8 mouse cellular contexts compared by ENCODE assay signal in the genomic region with DNA sequence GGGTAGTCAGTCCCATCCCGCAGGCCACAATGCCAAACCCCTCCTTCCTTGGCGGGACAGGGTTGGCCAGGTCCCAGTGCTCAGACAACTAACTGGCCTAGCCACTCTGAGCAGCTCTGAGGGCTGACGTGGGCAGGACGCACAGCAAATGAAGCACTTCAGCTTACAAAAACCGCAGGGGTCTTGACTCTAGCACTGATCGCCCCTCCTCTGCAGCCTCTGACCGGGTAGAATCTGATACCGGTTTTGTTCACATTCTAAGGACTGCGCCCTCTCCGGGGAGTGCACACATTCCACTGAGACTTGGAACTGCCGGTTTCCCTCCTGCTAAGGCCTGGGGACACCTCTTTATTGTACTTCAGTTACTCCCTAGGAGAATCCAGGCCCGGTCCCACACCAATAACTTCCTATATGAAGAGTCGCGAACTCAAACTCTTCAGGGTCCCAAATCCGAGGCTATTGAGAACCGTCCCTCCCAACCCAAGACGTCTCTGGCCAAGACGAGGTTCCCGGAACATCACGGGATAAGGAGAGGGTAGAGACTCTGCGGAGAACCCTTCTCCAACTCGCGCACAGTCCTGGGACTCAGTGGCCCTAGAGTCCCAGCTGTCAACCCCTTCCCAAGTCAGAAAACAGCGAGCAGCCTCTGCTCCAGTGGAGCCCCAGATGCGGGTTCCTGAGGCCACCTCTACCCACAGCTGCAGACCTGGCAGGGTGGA. TPM values are rescaled to one million over a fixed set of nuclear protein-coding genes. Genes with fewer than 3 reads are reported as not detected.
DNase-seq lines count a peak whose midpoint lies in the region; ATAC-seq lines count a peak whose summit lies in the region.

No protein-coding gene starts in this region.

- H3K9ac ChIP-seq in forebrain, embryonic 16.5 days (replicated peaks; ENCODE audit: low read depth, low read length), result peak overlapping the region; percentile 38
- peak overlapping the region; percentile 47; the same call in 1 of the 2 replicates for H3K9ac ChIP-seq in hindbrain, embryonic 11.5 days (ENCODE audit: low read depth, low read length)

- H3K27ac ChIP-seq in forebrain, embryonic 16.5 days (ENCODE audit: low read length), result no peak overlapping the region
- no peak overlapping the region for H3K27ac ChIP-seq in hindbrain, embryonic 11.5 days (ENCODE audit: low read depth, low read length)

- no peaks in the 10 kb centered on the region for H3K9me3 ChIP-seq in forebrain, embryonic 16.5 days (ENCODE audit: control insufficient read depth, low read length)
- no peaks in the 10 kb centered on the region for H3K9me3 ChIP-seq in hindbrain, embryonic 11.5 days (ENCODE audit: control insufficient read depth, low read length)

- peak; percentile 65 for ATAC-seq in forebrain, embryonic 16.5 days
- peak; percentile 81 for ATAC-seq in hindbrain, embryonic 11.5 days (ENCODE audit: low FRiP score)

- WGBS in forebrain, embryonic 16.5 days, result under 1% methylated on average over 25 of the region's 25 CpGs
- WGBS in hindbrain, embryonic 11.5 days, result under 1% methylated on average over 25 of the region's 25 CpGs

- H3K4me2 ChIP-seq in forebrain, embryonic 16.5 days (ENCODE audit: low read length), result peak overlapping the region; percentile 76
- H3K4me2 ChIP-seq in hindbrain, embryonic 11.5 days (replicated peaks; ENCODE audit: low read depth, low read length), result peak overlapping the region; percentile 87

- DNase-seq in MN1 (ENCODE audit: low spot score), result peak; percentile 20
- DNase-seq in cerebellum, adult 18-20 months, result peak; percentile 88 to 94
- peak; percentile 55 for DNase-seq in hindbrain, embryonic 11.5 days (ENCODE audit: low spot score)
- DNase-seq in layer of hippocampus, postnatal 10 days (ENCODE audit: low spot score in 2 of 2), result peak; percentile 58 to 62
- DNase-seq in lung, postnatal 36 days, result peak; percentile 83
- DNase-seq in right cerebral cortex, postnatal 10 days (ENCODE audit: low spot score in 2 of 2), result peak; percentile 53 to 58
- no peak for DNase-seq in spleen, adult 18-20 months

- peaks cover 9% of the 10 kb centered on the region; the same call in 1 of the 2 replicates for H3K27me3 ChIP-seq in forebrain, embryonic 16.5 days (replicated peaks; ENCODE audit: control insufficient read depth, insufficient read depth, low read length)
- H3K27me3 ChIP-seq in hindbrain, embryonic 11.5 days (ENCODE audit: control insufficient read depth, insufficient read depth, low read length), result no peaks in the 10 kb centered on the region

- peak overlapping the region; percentile 46 for H3K4me3 ChIP-seq in forebrain, embryonic 16.5 days (replicated peaks; ENCODE audit: low read length)
- peak overlapping the region; percentile 54 for H3K4me3 ChIP-seq in hindbrain, embryonic 11.5 days (ENCODE audit: low read depth, low read length)

- H3K36me3 ChIP-seq in forebrain, embryonic 16.5 days (ENCODE audit: control insufficient read depth, insufficient read depth), result no peaks in the 10 kb centered on the region
- no peaks in the 10 kb centered on the region for H3K36me3 ChIP-seq in hindbrain, embryonic 11.5 days (ENCODE audit: control insufficient read depth, insufficient read depth, low read length)

- H3K4me1 ChIP-seq in forebrain, embryonic 16.5 days (replicated peaks; ENCODE audit: control insufficient read depth, insufficient read depth, low read length), result peaks cover 12% of the 10 kb centered on the region
- no peaks in the 10 kb centered on the region; the same call in none of the 2 replicates for H3K4me1 ChIP-seq in hindbrain, embryonic 11.5 days (replicated peaks; ENCODE audit: control insufficient read depth, insufficient read depth, low read length)

RNA-seq across cellular contexts. Expression of gene Plekhf1, which starts 0.5 kb away (rescaled TPM):
- polyA plus RNA-seq in forebrain, embryonic 16.5 days (2015; fragmentation: Nextera tagmentation; extraction: Ambion mirVana), result 0.42 and 0.71 TPM in 2 replicates
- polyA plus RNA-seq in hindbrain, embryonic 11.5 days (2014; fragmentation: Nextera tagmentation; extraction: Ambion mirVana), result 1.6 and 1.9 TPM in 2 replicates
- total RNA-seq in layer of hippocampus, postnatal 10 days (2021), result 1 to 10 TPM; 1.3 to 1.8 TPM

RNA-seq across cellular contexts. Expression of gene Pop4, which starts 43.9 kb away (rescaled TPM):
- polyA plus RNA-seq in forebrain, embryonic 16.5 days (2015; fragmentation: Nextera tagmentation; extraction: Ambion mirVana), result 88.1 and 91.0 TPM in 2 replicates
- polyA plus RNA-seq in hindbrain, embryonic 11.5 days (2014; fragmentation: Nextera tagmentation; extraction: Ambion mirVana), result 102 and 105 TPM in 2 replicates
- 10 to 100 TPM; 33.6 to 36.5 TPM for total RNA-seq in layer of hippocampus, postnatal 10 days (2021)

RNA-seq across cellular contexts. Expression of gene 1600014C10Rik, which starts 44.3 kb away (rescaled TPM):
- polyA plus RNA-seq in forebrain, embryonic 16.5 days (2015; fragmentation: Nextera tagmentation; extraction: Ambion mirVana), result 17.7 and 18.7 TPM in 2 replicates
- polyA plus RNA-seq in hindbrain, embryonic 11.5 days (2014; fragmentation: Nextera tagmentation; extraction: Ambion mirVana), result 14.7 and 18.5 TPM in 2 replicates
- 10 to 100 TPM; 17.6 to 19.7 TPM for total RNA-seq in layer of hippocampus, postnatal 10 days (2021)

Comparison
In these comparisons a context has a peak if more than half of its experiments do, and no peak if none do; other contexts are left out.
1. DNase-seq: peak in MN1 (single experiment), cerebellum, adult 18-20 months (2 of 2), hindbrain, embryonic 11.5 days (single experiment), layer of hippocampus, postnatal 10 days (2 of 2), lung, postnatal 36 days (single experiment) and right cerebral cortex, postnatal 10 days (2 of 2); none in spleen, adult 18-20 months (0 of 2).